Mouse (Mus musculus) central nervous system, embryonic 18 days (tissue): ENCODE data around the gene Fndc7. TPM values are rescaled to one million over a fixed set of nuclear protein-coding genes. Genes with fewer than 3 reads are reported as not detected.

Experiments
- polyA plus RNA-seq: library from polyadenylated mRNA; depleted of rRNA; stranded (reverse); fragments of >200 nt; gene quantifications from 2 replicates; pipeline ENCODE4 v1.2.3, GENCODE M21; 2012; rRNA removed

Fndc7 gene
- polyA plus RNA-seq, result 0.03 and 0.08 TPM in 2 replicates

GRCm38 (mm10) chr3:108889908-108890307 is at the start of gene Fndc7:
Gene Fndc7, minus strand, starts transcription at chr3:108890008.

DNA sequence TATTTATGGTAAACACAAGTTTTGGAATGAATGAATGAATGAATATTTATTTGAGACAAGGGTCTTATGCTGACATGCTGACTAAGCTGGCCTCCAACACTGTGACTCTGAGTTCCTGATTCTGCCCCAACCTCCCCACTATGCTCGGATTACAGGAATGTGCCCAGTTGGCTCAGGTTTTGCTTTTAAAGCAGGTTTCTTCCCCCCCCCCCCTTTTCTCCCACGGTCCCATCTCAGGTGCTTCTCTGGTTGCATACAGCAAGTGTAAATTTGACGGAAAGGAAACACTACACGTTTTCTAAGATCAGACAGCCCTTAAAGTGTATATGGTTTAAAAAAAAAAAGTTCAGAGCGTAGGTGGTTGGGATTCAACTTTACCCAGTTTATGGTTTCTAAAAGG is 49.8 kb upstream of the Fndc7 start, which contains the start of gene Henmt1:
Gene Henmt1 (plus strand): TSS at position 301 of the 400 bp plus-strand sequence.

DNA sequence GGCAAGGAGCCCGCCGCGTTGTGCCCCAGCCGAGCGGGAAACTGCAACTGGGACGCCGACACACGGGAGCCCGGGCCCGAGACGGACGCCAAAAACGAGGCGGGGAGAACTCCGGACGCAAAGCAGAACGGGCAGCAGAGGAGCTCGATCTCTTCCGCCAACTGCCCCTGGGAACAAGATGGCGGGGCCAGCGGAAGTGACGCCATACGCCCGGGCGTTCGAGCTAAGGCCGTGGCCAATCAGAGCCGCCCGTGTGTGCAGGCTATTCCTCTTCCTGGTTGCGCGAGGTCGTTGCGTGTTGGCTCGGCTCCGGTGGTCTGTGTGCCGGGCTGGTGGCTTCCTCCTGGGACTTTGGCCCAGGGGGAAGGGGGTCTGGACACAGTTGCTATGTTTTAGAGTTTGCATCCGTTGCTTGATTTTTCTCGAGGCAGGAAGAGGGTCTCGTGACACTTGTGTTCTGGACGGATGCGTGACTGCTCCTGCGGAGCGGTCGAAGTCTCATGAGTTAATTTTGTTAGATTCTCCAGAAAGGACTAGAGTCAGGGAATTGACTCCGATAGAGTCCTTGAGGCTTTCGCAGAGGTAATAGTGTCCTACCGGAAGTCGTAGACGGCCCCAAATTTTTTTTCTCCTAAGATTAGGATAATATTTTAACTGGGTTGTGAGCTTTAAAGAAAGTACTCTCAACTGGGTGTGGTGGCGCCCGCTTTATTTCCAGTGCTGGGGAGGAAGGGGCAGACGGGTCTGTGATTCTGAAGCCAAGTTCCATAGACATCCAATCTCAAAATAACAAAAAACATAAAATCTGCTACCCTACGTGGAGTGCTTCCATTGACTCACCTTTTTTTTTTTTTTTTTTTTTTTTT is 22.0 kb upstream of the Fndc7 start, which contains the start of gene Prpf38b:
Gene Prpf38b (minus strand): TSS at position 180 of the 866 bp plus-strand sequence.

DNA sequence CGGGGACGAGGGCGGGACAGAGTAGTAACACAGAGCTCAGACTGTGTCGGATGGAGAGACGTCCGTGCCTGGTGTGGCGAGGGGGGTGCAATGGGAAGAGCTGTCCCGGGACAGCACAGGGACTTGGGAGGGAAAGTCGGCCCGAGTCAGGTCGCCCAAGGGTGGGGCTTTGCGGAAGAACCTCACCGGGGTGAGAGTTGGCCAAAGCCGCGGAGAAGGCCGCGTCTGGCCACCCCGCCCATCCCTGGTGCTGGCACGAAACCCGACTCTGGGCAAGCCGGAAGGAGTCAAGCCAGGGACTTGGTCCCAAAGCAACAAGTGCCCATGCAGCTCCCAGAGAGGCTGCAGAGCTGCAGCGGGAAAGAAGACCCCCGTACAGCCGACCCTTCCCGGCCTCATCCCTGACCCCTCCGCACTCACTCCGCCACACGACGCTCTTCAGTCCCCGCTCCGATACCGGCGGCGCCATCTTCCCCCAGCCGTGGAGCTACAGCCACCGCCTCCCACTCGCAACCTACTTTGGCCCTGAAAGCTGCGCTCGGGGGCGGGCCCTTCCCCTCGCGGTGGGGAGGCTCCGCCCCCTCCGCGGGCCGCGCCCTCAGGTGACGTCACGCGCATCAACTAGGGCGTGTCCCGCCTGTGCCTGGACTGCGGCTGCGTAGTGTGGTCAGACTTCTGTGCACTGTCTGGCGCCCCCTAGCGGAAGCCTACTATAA is 49.6 kb downstream of the Fndc7 start, which contains the start of gene Stxbp3:
Gene Stxbp3 (minus strand): TSS at position 527 of the 716 bp plus-strand sequence.

Other genes starting within 250 kb of the Fndc7 start
- gene Clcc1, start 236.1 kb downstream of the Fndc7 start, polyA plus RNA-seq, result 39.5 and 42.9 TPM in 2 replicates
- 8.6 and 9.8 TPM in 2 replicates for gene Gpsm2, start 167.7 kb downstream of the Fndc7 start, polyA plus RNA-seq
- 0.03 and 0.07 TPM in 2 replicates for gene Aknad1, start 150.3 kb downstream of the Fndc7 start, polyA plus RNA-seq
- gene Stxbp3, start 49.5 kb downstream of the Fndc7 start, polyA plus RNA-seq, result 10.0 and 12.6 TPM in 2 replicates
- 67.6 and 69.8 TPM in 2 replicates for gene Prpf38b, start 21.7 kb upstream of the Fndc7 start, polyA plus RNA-seq
- gene Henmt1, start 49.9 kb upstream of the Fndc7 start, polyA plus RNA-seq, result 1.5 and 2.4 TPM in 2 replicates
- 1.5 and 1.8 TPM in 2 replicates for gene Gm9857, start 50.4 kb upstream of the Fndc7 start, polyA plus RNA-seq
- 33.5 and 34.5 TPM in 2 replicates for gene Fam102b, start 137.6 kb upstream of the Fndc7 start, polyA plus RNA-seq
- not detected in 2 replicates for gene Slc25a54, start 190.5 kb upstream of the Fndc7 start, polyA plus RNA-seq
- gene Slc25a24, start 233.1 kb upstream of the Fndc7 start, polyA plus RNA-seq, result 4.1 and 4.8 TPM in 2 replicates